Mouse (Mus musculus) large intestine, adult 2 months (tissue): ENCODE results near the gene Map1b. TPM values are rescaled to one million over a fixed set of nuclear protein-coding genes. Genes with fewer than 3 reads are reported as not detected.

Source experiments
- DNase-seq: peaks from one replicate; pipeline ENCODE4 v3.0.0-alpha.2; 2012; ENCODE audit warnings: low read depth, low spot score
- WGBS: fragments of 180-500 bp; shearing (Covaris S2); methylation state at CpG from one replicate; pipeline ENCODE4 v1.1.7; 2018; 5-methylcytosine and 5-hydroxymethylcytosine counted together
- polyA plus RNA-seq: library from polyadenylated mRNA; depleted of rRNA; stranded (reverse); fragments of >200 nt; gene quantifications from 2 replicates; pipeline ENCODE4 v1.2.3, GENCODE M21; 2012

The Map1b gene
- polyA plus RNA-seq, 1 experiment = 0.94 TPM

- 80% methylated on average over 10 of the region's 10 CpGs for WGBS
- DNase-seq = no peak
Observed at GRCm38 (mm10) chr13:99494416-99494815, 21.9 kb downstream of the Map1b start.

DNA sequence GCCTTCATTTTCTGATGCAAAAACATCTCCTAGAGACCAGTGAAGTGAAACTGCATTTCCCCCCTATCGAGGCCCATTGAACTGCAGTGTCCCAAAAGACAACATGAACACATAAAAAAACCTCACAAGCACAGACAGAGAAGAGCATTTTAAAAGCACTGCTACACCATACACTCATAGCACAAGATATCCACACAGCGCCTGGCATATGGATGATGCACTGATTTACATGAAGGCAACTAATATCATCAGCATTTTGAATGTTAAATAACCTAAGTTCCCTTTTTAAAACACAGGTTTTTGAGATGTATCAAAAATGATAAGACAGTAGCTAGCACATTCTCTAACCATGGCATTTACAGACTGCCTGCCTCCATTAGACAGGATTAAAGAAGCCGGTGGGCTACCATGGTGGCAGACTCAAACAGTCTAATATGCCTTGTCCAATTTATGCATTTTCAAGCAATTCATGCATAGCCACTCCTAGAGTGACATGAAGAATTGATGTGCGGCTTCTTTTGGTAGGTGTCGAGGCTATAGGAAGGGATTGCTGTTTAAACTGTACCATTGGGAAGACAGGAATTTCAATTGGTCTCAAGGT lies 22.9 kb downstream of the Map1b start:
- WGBS = 93% methylated on average over 5 of the region's 5 CpGs
- DNase-seq = no peak

DNA sequence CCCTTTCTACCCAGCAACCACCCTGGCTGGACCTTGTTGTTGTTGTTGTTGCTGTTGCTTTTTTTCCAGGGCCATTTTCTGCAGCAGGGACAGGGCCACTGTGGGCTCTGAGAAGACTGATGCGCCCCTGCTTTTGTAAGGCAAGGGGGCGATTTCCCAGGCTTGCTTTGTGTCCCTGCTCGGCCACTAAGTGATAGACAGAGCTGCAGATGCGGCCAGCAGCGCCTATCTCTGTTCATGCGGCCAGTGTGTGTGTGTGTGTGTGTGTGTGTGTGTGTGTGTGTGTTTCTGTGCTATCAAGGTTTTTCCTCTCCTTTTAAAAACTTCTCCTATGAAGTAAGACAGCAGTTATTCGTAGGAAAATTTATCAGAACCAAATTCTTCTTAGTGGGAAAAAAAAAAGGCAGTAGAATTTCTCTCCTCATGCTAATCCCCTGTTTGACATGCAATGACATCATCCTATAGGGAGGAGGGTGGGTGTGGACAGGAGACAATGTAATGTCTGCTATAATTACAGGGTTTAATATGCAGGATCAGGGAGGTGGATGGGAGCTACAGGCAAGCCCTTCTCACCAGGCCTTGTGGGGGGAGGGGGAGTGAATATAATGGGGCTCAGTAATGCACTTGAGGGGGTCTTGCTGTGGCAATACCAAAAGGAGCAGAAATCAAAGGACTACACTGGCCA lies 23.6 kb downstream of the Map1b start:
- no peak for DNase-seq
- WGBS = 70% methylated on average over 7 of the region's 7 CpGs

DNA sequence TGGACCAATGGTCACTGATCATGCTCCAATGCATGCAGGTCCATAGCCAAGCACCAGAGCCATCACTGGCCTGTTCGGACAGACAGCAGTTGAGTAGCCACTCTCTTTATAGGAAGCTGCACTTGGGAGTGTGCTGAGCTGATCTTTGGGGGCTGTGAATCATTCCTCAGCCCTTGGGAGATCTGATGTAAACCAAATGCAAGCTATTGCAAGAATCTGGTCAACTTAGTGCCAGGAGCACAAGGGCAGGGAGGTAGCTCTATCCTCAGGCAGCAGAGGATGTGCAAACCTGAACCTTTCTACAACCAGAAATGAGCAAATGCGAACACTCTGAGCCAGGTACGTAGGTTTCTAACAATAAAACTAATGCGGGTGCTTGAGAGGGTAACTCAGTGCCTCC lies 26.3 kb downstream of the Map1b start:
- no peak for DNase-seq
- over 99% methylated on average over 4 of the region's 4 CpGs for WGBS

- DNase-seq = no peak
- 79% methylated on average over 5 of the region's 5 CpGs for WGBS
Observed at GRCm38 (mm10) chr13:99489175-99489574, 27.2 kb downstream of the Map1b start.

GRCm38 (mm10) chr13:99485861-99486260 lies 30.5 kb downstream of the Map1b start:
- no peak for DNase-seq
- whole genome bisulfite sequencing = 90% methylated on average over 9 of the region's 9 CpGs

DNA sequence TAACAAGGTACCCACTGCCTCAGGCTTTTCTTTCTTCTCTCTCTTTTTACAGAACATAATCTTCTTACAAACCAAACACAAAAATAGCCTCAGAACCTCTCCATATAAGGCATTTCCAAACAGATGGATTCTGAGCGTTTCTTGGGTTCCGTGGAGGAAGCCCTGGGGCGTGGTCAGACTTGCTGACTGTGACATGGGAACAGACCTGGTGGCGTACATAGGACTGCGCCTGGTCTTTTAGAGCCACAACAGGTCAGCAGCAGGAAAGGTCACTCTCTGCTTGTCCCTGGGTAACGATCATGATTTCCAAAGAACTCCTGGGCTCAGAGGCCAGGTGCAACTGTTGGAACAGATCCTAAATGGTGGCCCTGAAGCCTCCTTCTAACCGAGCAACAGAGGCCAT lies 31.0 kb downstream of the Map1b start:
- DNase-seq = no peak
- WGBS = 61% methylated on average over 7 of the region's 7 CpGs

DNA sequence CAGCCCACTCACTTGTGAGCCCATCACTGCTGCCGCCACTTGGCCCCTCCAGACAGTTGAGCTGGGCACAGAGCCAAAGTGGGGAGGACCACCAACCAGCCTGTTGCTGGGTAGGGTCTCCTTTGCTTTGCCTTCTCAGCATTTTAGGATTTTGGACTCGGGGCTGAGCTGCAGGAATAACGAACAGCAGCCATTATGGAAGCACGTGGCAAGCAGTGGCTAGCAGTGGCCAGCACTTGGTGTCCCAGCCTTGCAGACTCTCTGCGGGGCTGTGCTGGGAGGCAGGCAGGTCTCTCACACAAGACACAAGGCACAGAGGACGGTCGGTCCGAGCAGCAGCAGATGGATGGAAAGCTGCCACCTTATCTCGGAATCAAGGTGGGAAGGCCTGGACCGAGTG lies 31.4 kb downstream of the Map1b start:
- no peak for DNase-seq
- WGBS = 78% methylated on average over 10 of the region's 10 CpGs

GRCm38 (mm10) chr13:99483433-99483832 lies 32.9 kb downstream of the Map1b start:
- no peak for DNase-seq

GRCm38 (mm10) chr13:99475488-99475887 lies 40.9 kb downstream of the Map1b start:
- no peak for DNase-seq
- 5% methylated on average over 6 of the region's 6 CpGs for WGBS

GRCm38 (mm10) chr13:99475033-99475432 lies 41.3 kb downstream of the Map1b start:
- DNase-seq = no peak
- WGBS = 25% methylated on average over 5 of the region's 5 CpGs

- 85% methylated on average over 7 of the region's 7 CpGs for WGBS
- no peak for DNase-seq
Observed at GRCm38 (mm10) chr13:99474108-99474507, 42.2 kb downstream of the Map1b start.

GRCm38 (mm10) chr13:99472028-99472427 lies 44.3 kb downstream of the Map1b start:
- 76% methylated on average over 9 of the region's 9 CpGs for WGBS
- DNase-seq = no peak

DNA sequence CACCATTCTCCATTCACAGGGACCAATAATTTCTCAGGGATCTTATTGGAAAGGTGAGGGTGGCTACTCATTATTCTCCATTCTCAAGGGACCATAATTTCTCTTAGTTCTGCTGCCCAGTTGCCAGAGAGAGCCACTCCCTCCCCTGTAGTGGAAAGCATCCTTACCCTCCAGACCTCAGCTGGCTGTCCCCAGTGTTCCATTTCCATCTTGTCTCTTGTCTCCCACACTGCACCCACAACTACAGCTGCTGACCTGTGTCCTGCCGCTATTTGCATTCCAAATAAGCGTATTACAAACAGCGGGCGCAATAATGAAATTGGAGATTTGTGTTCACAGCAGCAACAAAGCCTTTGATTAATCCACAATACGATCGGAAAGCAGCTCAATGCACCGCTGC lies 46.3 kb downstream of the Map1b start:
- WGBS = 92% methylated on average over 7 of the region's 7 CpGs

DNA sequence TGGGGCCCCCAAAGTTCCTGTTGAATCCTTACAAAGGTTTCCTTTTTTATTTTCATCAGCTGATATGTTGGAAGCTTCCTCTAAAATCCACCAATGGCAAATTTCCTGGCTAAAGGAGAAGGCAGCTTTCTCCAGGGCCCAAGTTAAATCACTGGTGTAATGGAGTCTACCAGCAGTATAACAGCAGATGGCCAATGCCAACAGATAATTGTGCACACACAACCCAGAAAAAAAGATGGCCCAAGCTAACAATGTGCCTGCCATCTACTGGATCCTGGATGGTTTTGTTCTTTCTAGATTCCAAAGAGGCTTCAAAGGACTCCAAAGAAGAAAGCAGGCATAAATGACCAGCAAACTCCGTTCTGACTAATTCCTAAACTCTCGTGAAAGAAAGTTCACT lies 48.1 kb downstream of the Map1b start:
- 80% methylated on average over 2 of the region's 2 CpGs for WGBS
- no peak for DNase-seq

More for the DNA sequence above, 46.3 kb downstream of the Map1b start:
- DNase-seq = no peak

GRCm38 (mm10) chr13:99466811-99467315 lies 49.5 kb downstream of the Map1b start:
- no peak for DNase-seq
- WGBS = 64% methylated on average over 6 of the region's 6 CpGs

GRCm38 (mm10) chr13:99466064-99466463 lies 50.3 kb downstream of the Map1b start:
- DNase-seq = no peak
- 73% methylated on average over 2 of the region's 2 CpGs for WGBS

- DNase-seq = no peak
- 73% methylated on average over 4 of the region's 4 CpGs for WGBS
Observed at GRCm38 (mm10) chr13:99464551-99464950, 51.8 kb downstream of the Map1b start.

DNA sequence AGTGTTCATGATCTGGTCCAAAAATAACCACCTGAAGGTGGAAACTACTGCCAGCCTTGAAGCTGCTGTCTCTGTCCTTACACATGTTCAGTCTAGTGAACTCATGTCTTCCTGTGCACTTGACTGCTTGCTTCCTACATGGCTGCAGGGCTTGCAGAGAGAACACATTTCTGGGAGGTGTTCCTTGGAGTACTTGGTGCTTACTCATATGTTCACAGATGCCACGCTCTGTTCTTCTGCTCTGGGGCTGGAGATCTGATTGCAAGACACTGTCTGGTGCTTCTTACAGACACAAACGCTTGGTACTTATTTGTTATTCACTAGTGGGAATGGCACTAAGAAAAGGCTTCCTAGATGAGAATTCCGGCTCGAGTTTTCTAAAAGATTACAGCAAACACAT lies 54.5 kb downstream of the Map1b start:
- DNase-seq = no peak
- WGBS = 89% methylated on average over 4 of the region's 4 CpGs

DNA sequence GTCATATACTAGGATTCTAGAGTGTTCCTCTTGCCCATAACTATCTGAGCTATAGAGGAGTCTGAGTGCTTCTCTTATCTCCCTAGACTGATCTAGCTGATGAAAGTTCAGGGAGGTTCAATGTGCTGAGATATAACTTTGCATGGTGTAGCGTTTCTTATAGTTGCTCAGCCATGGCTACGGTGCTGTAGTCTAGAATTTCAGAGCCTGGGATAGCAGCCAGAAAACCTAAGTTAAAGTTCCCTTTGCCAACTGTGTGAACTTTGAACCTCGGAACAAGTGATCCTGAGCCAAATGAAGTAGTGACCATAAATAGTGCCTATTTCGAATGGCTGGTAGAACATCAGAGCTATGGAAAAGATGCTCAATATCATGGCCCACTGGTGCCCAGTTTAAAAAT lies 56.7 kb downstream of the Map1b start:
- no peak for DNase-seq
- WGBS = 55% methylated on average over 4 of the region's 4 CpGs

DNA sequence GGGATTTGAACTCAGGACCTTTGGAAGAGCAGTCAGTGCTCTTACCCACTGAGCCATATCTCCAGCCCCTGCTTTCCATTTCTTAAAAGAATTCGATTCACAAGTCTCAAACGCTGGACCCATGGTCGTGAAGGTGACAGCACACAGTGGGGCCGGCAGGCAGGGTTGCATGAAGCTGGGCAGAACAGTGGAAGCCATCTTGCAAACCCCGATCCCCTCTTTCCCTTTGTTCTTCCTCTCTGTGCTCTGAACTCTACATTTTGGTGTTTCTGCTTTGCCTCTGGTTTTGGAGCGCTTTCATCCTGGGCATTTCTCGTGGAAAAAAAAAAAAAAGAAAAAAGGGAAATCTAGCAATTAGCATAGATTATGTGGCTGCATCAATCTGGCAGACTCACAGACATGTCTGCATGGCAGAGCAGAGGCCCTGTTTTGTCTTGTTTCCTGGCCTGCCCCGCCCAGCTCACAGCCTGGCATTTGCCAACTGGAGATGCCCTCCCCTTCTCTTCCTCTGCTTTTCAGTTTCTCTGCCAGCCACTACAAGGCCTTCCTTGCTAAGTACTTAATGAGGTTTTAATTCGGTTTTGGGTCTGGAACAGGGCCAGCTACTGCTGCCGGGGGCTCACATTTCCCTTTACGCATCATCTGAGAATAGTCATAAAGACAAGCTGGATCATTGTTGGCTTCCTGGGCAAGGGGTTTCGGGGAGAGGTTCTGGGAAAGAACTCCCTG lies 57.5 kb downstream of the Map1b start:
- WGBS = 74% methylated on average over 12 of the region's 12 CpGs
- no peak for DNase-seq
